Mouse (Mus musculus) heart, adult 8-10 months (tissue): ENCODE measurements around the gene Uba52. TPM values are rescaled to one million over a fixed set of nuclear protein-coding genes. Genes with fewer than 3 reads are reported as not detected.

ENCODE experiments used
- DNase-seq: peaks from one replicate; pipeline ENCODE4 v3.0.0; 2022; ENCODE audit warnings: low spot score
- total RNA-seq, 4 experiments: library from RNA; stranded (reverse); gene quantifications; 2 replicates each; pipeline ENCODE4 v1.2.4; 2022

Uba52 gene
- total RNA-seq, 4 experiments from 2014 or later: 1,436 to 1,703 (median 1,558) TPM

DNA sequence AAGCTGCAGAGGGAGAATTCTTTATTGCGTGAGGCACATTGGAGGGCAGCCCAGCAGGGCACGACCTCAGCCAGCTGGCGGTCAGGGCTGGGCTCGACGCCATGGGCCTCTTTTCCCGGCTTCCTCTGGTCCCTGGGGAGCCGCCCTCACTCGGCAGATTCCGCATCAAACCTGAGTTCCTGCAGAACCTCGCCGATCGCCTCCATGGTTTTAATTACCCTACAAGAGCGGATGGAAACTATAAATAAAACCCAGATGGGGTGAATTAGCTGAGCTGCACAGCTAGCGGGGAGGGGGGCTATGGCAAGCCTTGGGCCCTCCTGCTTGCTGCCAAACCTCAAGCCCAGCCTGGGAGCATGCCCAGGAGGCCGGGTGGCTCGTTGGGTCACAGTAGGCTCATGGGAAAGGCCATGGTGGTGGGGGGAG, 6.3 kb downstream of the Uba52 start:
- DNase-seq: peak; percentile 58

GRCm38 (mm10) chr8:70503062-70503750, 7.4 kb downstream of the Uba52 start:
- DNase-seq: peak; percentile 63

GRCm38 (mm10) chr8:70502540-70502939, 8.1 kb downstream of the Uba52 start:
- DNase-seq: no peak

GRCm38 (mm10) chr8:70501820-70502529, 8.6 kb downstream of the Uba52 start:
- DNase-seq: no peak

- no peak for DNase-seq
These were observed 10.0 kb downstream of the Uba52 start for GRCm38 (mm10) chr8:70500386-70501301.

GRCm38 (mm10) chr8:70495771-70496062, 14.9 kb downstream of the Uba52 start:
- no peak for DNase-seq

- DNase-seq: no peak
These were observed 15.4 kb downstream of the Uba52 start for GRCm38 (mm10) chr8:70495001-70495770.

GRCm38 (mm10) chr8:70494416-70494945, 16.1 kb downstream of the Uba52 start:
- DNase-seq: no peak

GRCm38 (mm10) chr8:70493692-70494415, 16.7 kb downstream of the Uba52 start:
- no peak for DNase-seq

GRCm38 (mm10) chr8:70492664-70493640, 17.6 kb downstream of the Uba52 start, which contains the start of gene Crlf1:
Gene Crlf1, plus strand, starts transcription at chr8:70493158.
- DNase-seq: no peak

DNA sequence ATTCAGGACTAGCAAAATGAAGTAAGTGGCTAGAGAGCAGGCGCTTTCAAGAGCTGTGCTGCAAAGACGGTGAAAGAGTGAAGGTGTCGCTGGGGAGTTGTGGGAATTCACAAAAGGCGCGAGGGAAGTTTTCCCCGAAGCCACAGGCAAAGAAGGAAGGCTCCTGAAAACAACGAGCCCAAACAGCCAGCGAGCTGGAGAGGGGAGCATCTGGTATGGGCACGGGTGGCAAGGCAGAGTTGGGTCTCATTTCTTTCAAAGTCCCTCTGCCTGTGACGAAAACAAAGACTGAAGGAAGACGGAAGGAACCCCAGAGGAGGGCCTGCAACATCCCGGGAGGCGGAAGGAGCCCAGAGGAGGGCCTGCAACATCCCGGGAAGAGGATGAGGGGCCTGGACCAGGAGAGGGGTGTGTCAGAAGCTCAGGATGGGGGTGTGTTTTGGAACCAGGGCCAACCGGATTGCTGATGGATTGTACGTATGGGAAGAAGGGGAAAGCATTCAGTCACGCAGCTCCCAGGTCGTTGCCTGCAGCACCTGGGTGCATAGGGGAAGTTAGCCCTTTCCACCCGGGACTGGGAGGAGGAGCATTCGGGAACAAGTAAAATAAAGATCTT, 19.6 kb downstream of the Uba52 start:
- DNase-seq: no peak

DNA sequence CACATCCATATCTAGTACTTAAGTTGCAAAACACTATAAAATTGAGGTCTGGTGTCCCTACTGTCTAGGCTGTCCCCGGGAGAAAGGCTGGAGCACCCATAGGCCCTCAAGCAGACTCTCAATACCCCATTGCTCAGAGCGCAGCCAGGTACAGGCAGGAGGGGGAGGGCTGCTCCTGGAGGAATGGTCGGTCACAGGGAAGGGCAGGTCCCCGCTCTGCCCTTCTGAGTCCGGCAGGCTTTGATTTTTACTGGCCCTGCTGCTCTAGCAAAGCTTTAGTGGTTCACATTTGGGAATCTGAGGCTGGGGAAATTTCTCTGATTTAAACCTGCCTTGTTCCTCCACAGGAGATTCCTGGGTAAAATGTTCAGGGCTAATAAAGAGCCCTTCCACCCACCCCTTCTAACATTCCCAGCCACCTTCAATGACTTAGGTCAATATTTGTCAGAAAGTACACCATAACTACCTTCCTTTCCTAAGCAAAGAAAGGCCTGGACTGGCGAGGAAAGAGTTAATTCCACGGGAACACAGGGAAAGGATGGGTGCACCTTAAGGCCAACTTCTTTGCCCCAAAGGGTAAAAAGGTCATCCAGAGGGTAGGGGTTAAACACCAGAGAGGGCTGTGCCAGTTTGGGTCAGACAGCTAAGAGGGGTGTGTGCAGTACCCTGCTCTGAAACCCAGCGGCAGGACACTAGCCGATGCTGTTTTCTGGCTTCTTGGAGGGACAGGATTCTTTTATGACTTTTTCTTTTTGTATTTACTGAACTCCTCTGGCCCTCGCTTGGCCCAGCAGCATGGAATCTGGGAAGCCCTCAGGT, 20.3 kb downstream of the Uba52 start:
- DNase-seq: no peak

- DNase-seq: no peak
These were observed 21.0 kb downstream of the Uba52 start for GRCm38 (mm10) chr8:70489576-70489975.

- no peak for DNase-seq
These were observed 21.6 kb downstream of the Uba52 start for GRCm38 (mm10) chr8:70488931-70489470.

DNA sequence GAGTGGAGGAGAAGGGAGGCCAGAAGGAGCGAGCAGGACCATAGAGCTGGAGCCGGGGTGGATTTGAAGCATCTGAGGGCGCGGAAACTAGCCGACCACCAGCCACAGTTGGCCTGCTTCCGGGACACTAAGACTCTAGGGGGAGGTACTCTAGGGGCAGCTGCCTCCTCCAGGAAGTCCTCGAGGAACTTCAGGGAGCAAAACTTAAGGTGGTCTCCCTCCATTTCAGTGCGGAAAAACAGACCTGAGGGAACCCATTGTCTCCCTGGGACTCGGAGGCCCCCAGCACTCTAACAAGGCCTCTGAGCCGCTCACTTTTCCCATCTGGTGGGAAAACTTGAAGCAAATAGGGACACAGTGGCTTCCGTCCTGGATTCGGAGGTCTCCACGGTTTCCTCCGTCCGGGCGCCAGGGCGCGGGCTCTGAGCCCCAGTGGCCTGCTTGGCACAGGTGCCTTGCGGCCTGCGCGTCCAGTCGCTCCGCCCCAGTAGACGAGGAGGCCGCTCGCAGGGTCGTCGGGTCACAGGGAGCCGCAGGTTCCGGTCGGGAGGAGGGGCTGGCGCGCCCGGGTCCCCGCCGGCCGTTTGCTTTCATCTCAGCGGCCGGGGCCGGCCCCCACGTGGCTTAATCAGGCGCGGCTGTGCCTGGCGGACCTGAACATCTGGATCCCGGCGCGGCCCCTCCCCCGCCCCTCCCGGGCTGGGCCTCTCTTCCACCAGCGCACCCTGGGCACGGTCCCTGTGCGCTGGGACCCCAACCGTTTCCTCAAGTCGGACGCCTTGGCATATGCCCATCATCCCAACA, 22.4 kb downstream of the Uba52 start:
- no peak for DNase-seq

- DNase-seq: no peak
These were observed 23.6 kb downstream of the Uba52 start, which contains the start of gene Tmem59l for GRCm38 (mm10) chr8:70486941-70487520. Gene Tmem59l, minus strand, starts transcription at chr8:70487358.
